10 mouse cellular contexts compared by ENCODE assay signal in genomic region chr19:53259541-53259940, GRCm38 (mm10). TPM values are rescaled to one million over a fixed set of nuclear protein-coding genes. Genes with fewer than 3 reads are reported as not detected.
A peak's percentile ranks its signal among the peaks of the same experiment; 100 is the strongest.
DNase-seq lines count a peak whose midpoint lies in the region; ATAC-seq and TF ChIP-seq lines count a peak whose summit lies in the region.
"Had no signal": no experiment of that assay in that cellular context is flagged by ENCODE, and none has a peak within 500 bp of the region (broad histone marks: within the 10 kb centered on the region; RNA-seq: fewer than 3 reads in every experiment).

No protein-coding gene starts in this region.

- ATAC-seq in midbrain, embryonic 11.5 days (ENCODE audit: low FRiP score), result peak; percentile 39; the same call in 1 of the 2 replicates
- ATAC-seq in midbrain, embryonic 14.5 days (ENCODE audit: low FRiP score, low TSS enrichment), result no peak
- ATAC-seq in intestine, postnatal 0 days, result no peak

- 72% methylated on average over 5 of the region's 5 CpGs for WGBS in midbrain, embryonic 11.5 days
- 70% methylated on average over 5 of the region's 5 CpGs for WGBS in midbrain, embryonic 14.5 days
- 57% methylated on average over 5 of the region's 5 CpGs for WGBS in intestine, postnatal 0 days

- H3K9me3 ChIP-seq in midbrain, embryonic 11.5 days (ENCODE audit: control insufficient read depth, low read length), result no peaks in the 10 kb centered on the region
- no peaks in the 10 kb centered on the region for H3K9me3 ChIP-seq in midbrain, embryonic 14.5 days (ENCODE audit: control insufficient read depth, low read length)
- peaks cover 7% of the 10 kb centered on the region for H3K9me3 ChIP-seq in erythroblast, embryonic 14.5 days (ENCODE audit: control insufficient read depth, low read length)
- no peaks in the 10 kb centered on the region for H3K9me3 ChIP-seq in intestine, postnatal 0 days (ENCODE audit: control insufficient read depth)
- H3K9me3 ChIP-seq: neural tube, embryonic 15.5 days had no signal

- peaks cover 6% of the 10 kb centered on the region; the same call in 1 of the 2 replicates for H3K4me1 ChIP-seq in midbrain, embryonic 11.5 days (ENCODE audit: control insufficient read depth, insufficient read depth, low read length)
- H3K4me1 ChIP-seq in midbrain, embryonic 14.5 days (ENCODE audit: control insufficient read depth, insufficient read depth, low read length), result no peaks in the 10 kb centered on the region
- peaks cover 86% of the 10 kb centered on the region for H3K4me1 ChIP-seq in erythroblast, embryonic 14.5 days (ENCODE audit: control insufficient read depth)
- no peaks in the 10 kb centered on the region; the same call in 1 of the 2 replicates for H3K4me1 ChIP-seq in intestine, postnatal 0 days (replicated peaks; ENCODE audit: control insufficient read depth, insufficient read depth, low read length)

- no peak for DNase-seq in midbrain, embryonic 11.5 days (ENCODE audit: low spot score, missing footprints)
- DNase-seq in midbrain, embryonic 14.5 days, result no peak
- DNase-seq in layer of hippocampus, adult 9-10 months (ENCODE audit: low spot score), result no peak
- no peak for DNase-seq in left cerebral cortex, adult 2 months (ENCODE audit: extremely low spot score in 1 of 2, low spot score in 2 of 2)
- DNase-seq in spleen, postnatal 4 days (ENCODE audit: low spot score in 2 of 2), result no peak
- no peak for DNase-seq in Muller cell, postnatal 12 days (ENCODE audit: inconsistent ontology term)
- DNase-seq: lung, postnatal 10 days had no signal

- TF ChIP-seq CTCF in intestine, postnatal 0 days (IDR thresholded peaks at IDR 0.05; ENCODE audit: low read depth), result no peak
- TF ChIP-seq CTCF in left cerebral cortex, adult 2 months (IDR thresholded peaks at IDR 0.05), result no peak

- H3K4me3 ChIP-seq in midbrain, embryonic 11.5 days (ENCODE audit: low read depth, low read length), result no peak overlapping the region
- no peak overlapping the region for H3K4me3 ChIP-seq in midbrain, embryonic 14.5 days (replicated peaks; ENCODE audit: low read depth, low read length)
- peak overlapping the region; percentile 59 for H3K4me3 ChIP-seq in erythroblast, embryonic 14.5 days (replicated peaks)
- H3K4me3 ChIP-seq in intestine, postnatal 0 days (ENCODE audit: low read depth, low read length), result no peak overlapping the region
- H3K4me3 ChIP-seq in left cerebral cortex, adult 2 months, result no peak overlapping the region
- H3K4me3 ChIP-seq: neural tube, embryonic 15.5 days had no signal

- H3K4me2 ChIP-seq in midbrain, embryonic 11.5 days, result no peak overlapping the region
- no peak overlapping the region for H3K4me2 ChIP-seq in midbrain, embryonic 14.5 days (ENCODE audit: low read length)
- no peak overlapping the region; the same call in 1 of the 2 replicates for H3K4me2 ChIP-seq in intestine, postnatal 0 days (replicated peaks; ENCODE audit: low read depth)
- H3K4me2 ChIP-seq: neural tube, embryonic 15.5 days had no signal

- no peak overlapping the region for H3K9ac ChIP-seq in midbrain, embryonic 11.5 days (ENCODE audit: low read length)
- H3K9ac ChIP-seq in midbrain, embryonic 14.5 days (replicated peaks; ENCODE audit: low read length), result no peak overlapping the region
- H3K9ac ChIP-seq in intestine, postnatal 0 days (ENCODE audit: low read depth, low read length), result no peak overlapping the region
- H3K9ac ChIP-seq: neural tube, embryonic 15.5 days had no signal

- no peak overlapping the region for H3K27ac ChIP-seq in midbrain, embryonic 11.5 days (ENCODE audit: low read depth, low read length)
- H3K27ac ChIP-seq in midbrain, embryonic 14.5 days (replicated peaks; ENCODE audit: low read depth, low read length), result no peak overlapping the region
- peak overlapping the region; percentile 60; the same call in 1 of the 2 replicates for H3K27ac ChIP-seq in intestine, postnatal 0 days (ENCODE audit: low read depth, low read length)
- no peak overlapping the region for H3K27ac ChIP-seq in left cerebral cortex, adult 2 months
- H3K27ac ChIP-seq: neural tube, embryonic 15.5 days had no signal

- intact Hi-C loops in left cerebral cortex, adult 2 months (cut with DNase I), result no loop called here

- no peaks in the 10 kb centered on the region for H3K27me3 ChIP-seq in midbrain, embryonic 11.5 days (ENCODE audit: control insufficient read depth, insufficient read depth, low read length)
- H3K27me3 ChIP-seq in midbrain, embryonic 14.5 days (ENCODE audit: control insufficient read depth, insufficient read depth, low read length), result no peaks in the 10 kb centered on the region
- H3K27me3 ChIP-seq in erythroblast, embryonic 14.5 days (ENCODE audit: control insufficient read depth), result peaks cover 35% of the 10 kb centered on the region
- H3K27me3 ChIP-seq in intestine, postnatal 0 days (replicated peaks; ENCODE audit: control insufficient read depth, insufficient read depth, low read length), result no peaks in the 10 kb centered on the region
- H3K27me3 ChIP-seq: neural tube, embryonic 15.5 days had no signal

- H3K36me3 ChIP-seq in midbrain, embryonic 11.5 days (ENCODE audit: control insufficient read depth, insufficient read depth, low read length), result no peaks in the 10 kb centered on the region
- H3K36me3 ChIP-seq in midbrain, embryonic 14.5 days (ENCODE audit: control insufficient read depth, insufficient read depth, low read length), result no peaks in the 10 kb centered on the region
- H3K36me3 ChIP-seq in erythroblast, embryonic 14.5 days (ENCODE audit: control insufficient read depth), result peaks cover 33% of the 10 kb centered on the region
- no peaks in the 10 kb centered on the region for H3K36me3 ChIP-seq in intestine, postnatal 0 days (ENCODE audit: control insufficient read depth, insufficient read depth)
- H3K36me3 ChIP-seq: neural tube, embryonic 15.5 days had no signal

RNA-seq across cellular contexts. Expression of gene Mxi1, which starts 50.8 kb away (rescaled TPM):
- polyA plus RNA-seq in midbrain, embryonic 11.5 days (2014; fragmentation: Nextera tagmentation; extraction: Ambion mirVana), result 59.0 and 59.1 TPM in 2 replicates
- polyA plus RNA-seq in midbrain, embryonic 14.5 days (2014; fragmentation: Nextera tagmentation; extraction: Ambion mirVana), result 51.0 and 59.3 TPM in 2 replicates
- polyA plus RNA-seq in erythroblast, embryonic 14.5 days (2012), result 12.9 and 14.0 TPM in 2 replicates
- polyA plus RNA-seq in intestine, postnatal 0 days (2015; fragmentation: Nextera tagmentation; extraction: Ambion mirVana), result 58.9 and 64.0 TPM in 2 replicates
- 10 to 100 TPM; 85.3 to 89.6 TPM for total RNA-seq in left cerebral cortex, adult 2 months (2021)
